Mouse (Mus musculus): ENCODE measurements around the gene Krt6a. TPM values are rescaled to one million over a fixed set of nuclear protein-coding genes. Genes with fewer than 3 reads are reported as not detected.

Gene Krt6a
- polyA plus RNA-seq, 1 experiment, result not detected

- H3K27me3 ChIP-seq (ENCODE audit: control insufficient read depth, insufficient read depth, low read length), result no peaks in the 10 kb centered on the region
- no peak overlapping the region for H3K4me3 ChIP-seq (replicated peaks; ENCODE audit: insufficient read depth, low read depth, low read length)
- H3K27ac ChIP-seq (ENCODE audit: insufficient read depth, low read length), result no peak overlapping the region
- no peak for DNase-seq
- TF ChIP-seq POLR2A (IDR thresholded peaks at IDR 0.05; ENCODE audit: borderline replicate concordance, insufficient read depth, low read length) (no peak), CTCF (IDR thresholded peaks at IDR 0.05; ENCODE audit: borderline replicate concordance, insufficient read depth, low read depth, low read length) (no peak)
- 61% methylated on average over 2 of the region's 2 CpGs for WGBS
- no peaks in the 10 kb centered on the region for H3K4me1 ChIP-seq (ENCODE audit: control insufficient read depth, insufficient read depth, low read length)
Measured at GRCm38 (mm10) chr15:101688161-101688560, 5.9 kb downstream of the Krt6a start.

GRCm38 (mm10) chr15:101680187-101680586 lies 13.9 kb downstream of the Krt6a start, which contains the start of gene Krt6b:
TSS of gene Krt6b (minus strand) at chr15:101680287.
- Histone ChIP-seq H3K4me1 (ENCODE audit: control insufficient read depth, insufficient read depth, low read length) (no peaks in the 10 kb centered on the region), H3K27me3 (ENCODE audit: control insufficient read depth, insufficient read depth, low read length) (no peaks in the 10 kb centered on the region; the same call in 1 of the 2 replicates), H3K27ac (ENCODE audit: insufficient read depth, low read length) (no peak within 1 kb of the TSS), H3K4me3 (replicated peaks; ENCODE audit: insufficient read depth, low read depth, low read length) (no peak within 1 kb of the TSS)
- no peak for TF ChIP-seq CTCF (IDR thresholded peaks at IDR 0.05; ENCODE audit: borderline replicate concordance, insufficient read depth, low read depth, low read length)
- TF ChIP-seq POLR2A (IDR thresholded peaks at IDR 0.05; ENCODE audit: borderline replicate concordance, insufficient read depth, low read length), result no peak
- WGBS, result 88% methylated on average over 2 of the region's 2 CpGs
- DNase-seq, result no peak

DNA sequence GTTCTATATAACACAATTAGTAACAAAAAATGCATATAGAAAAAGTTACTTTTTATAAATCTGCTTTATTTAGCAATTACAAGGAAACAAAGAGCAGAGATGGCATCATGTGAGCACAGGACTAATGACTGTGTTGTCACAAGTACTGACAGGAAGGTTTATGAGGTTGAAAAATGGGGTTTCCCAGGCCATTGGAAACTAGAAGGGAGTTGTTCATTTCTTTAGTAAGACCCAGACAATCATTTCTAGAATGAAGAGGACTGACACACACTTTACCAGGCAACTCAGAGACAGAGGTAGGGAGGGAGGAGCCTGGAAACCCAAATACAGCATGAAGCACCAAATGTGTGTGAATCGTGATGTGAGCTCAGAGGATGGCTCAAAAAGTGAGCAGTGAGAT lies 18.1 kb downstream of the Krt6a start:
- Histone ChIP-seq H3K4me1 (ENCODE audit: control insufficient read depth, insufficient read depth, low read length) (no peaks in the 10 kb centered on the region), H3K27me3 (ENCODE audit: control insufficient read depth, insufficient read depth, low read length) (no peaks in the 10 kb centered on the region; the same call in 1 of the 2 replicates), H3K4me3 (replicated peaks; ENCODE audit: insufficient read depth, low read depth, low read length) (no peak overlapping the region), H3K27ac (ENCODE audit: insufficient read depth, low read length) (no peak overlapping the region)
- 92% methylated on average over 1 of the region's 1 CpGs for whole genome bisulfite sequencing
- TF ChIP-seq CTCF (IDR thresholded peaks at IDR 0.05; ENCODE audit: borderline replicate concordance, insufficient read depth, low read depth, low read length) (no peak), POLR2A (IDR thresholded peaks at IDR 0.05; ENCODE audit: borderline replicate concordance, insufficient read depth, low read length) (no peak)
- no peak for DNase-seq

DNA sequence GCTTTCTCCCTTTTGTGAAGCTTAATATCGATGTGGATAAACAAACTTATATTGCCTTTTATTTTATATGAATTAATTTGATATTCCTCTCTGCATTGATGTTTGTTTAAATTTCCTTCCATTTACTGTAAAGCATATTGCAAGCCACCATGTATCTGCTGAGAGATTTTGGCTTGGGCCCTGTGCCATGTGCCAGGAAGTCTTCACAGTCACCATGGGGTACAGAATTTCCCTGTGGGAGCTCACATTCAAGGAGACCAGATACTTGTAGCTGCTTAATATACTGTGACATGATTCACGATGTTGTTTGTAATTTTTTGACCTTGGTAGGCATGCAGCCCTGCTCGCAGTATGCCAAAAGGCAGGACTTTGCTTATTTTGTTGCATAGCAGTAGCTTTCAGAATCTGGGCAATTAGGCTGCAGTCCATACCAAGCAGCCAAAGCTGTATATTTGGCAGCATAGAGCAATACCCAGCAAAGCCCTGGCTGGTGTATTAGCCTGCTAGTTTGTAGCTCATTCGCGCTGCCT lies 41.3 kb downstream of the Krt6a start:
- 19% methylated on average over 5 of the region's 5 CpGs for WGBS
- Histone ChIP-seq H3K4me3 (replicated peaks; ENCODE audit: insufficient read depth, low read depth, low read length) (no peak overlapping the region), H3K4me1 (ENCODE audit: control insufficient read depth, insufficient read depth, low read length) (peaks cover 6% of the 10 kb centered on the region; the same call in 1 of the 2 replicates), H3K27me3 (ENCODE audit: control insufficient read depth, insufficient read depth, low read length) (no peaks in the 10 kb centered on the region), H3K27ac (ENCODE audit: insufficient read depth, low read length) (no peak overlapping the region)
- TF ChIP-seq POLR2A (IDR thresholded peaks at IDR 0.05; ENCODE audit: borderline replicate concordance, insufficient read depth, low read length), result no peak
- no peak for TF ChIP-seq CTCF (IDR thresholded peaks at IDR 0.05; ENCODE audit: borderline replicate concordance, insufficient read depth, low read depth, low read length)
- peak; percentile 15 to 50 for DNase-seq

DNA sequence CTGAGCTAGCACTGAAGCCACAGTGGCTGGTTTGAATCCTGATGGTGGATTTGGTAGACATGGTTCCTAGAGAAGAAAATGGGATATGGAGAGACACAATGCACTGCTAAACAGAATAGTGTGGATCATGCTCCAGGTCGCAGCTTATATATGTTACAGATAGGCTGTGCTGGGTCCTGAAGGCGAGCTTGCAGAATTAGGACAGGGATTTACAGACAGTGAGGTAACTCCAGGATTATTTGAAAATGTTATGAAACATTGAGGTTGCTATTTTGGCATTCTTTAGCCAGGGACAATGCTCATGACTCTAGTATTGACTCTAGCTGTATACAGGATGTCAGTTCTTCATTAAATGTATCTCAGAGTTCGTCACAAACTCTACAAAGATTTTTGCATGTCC lies 46.8 kb downstream of the Krt6a start, which contains the start of gene Gm5478:
TSS of gene Gm5478 (minus strand) at position 101 of the 400 bp plus-strand sequence.
- 84% methylated on average over 3 of the region's 3 CpGs for WGBS
- no peak for TF ChIP-seq CTCF (IDR thresholded peaks at IDR 0.05; ENCODE audit: borderline replicate concordance, insufficient read depth, low read depth, low read length)
- TF ChIP-seq POLR2A (IDR thresholded peaks at IDR 0.05; ENCODE audit: borderline replicate concordance, insufficient read depth, low read length), result no peak
- no peak within 1 kb of the TSS for H3K27ac ChIP-seq (ENCODE audit: insufficient read depth, low read length)
- no peaks in the 10 kb centered on the region for H3K27me3 ChIP-seq (ENCODE audit: control insufficient read depth, insufficient read depth, low read length)
- no peak for DNase-seq
- no peak within 1 kb of the TSS for H3K4me3 ChIP-seq (replicated peaks; ENCODE audit: insufficient read depth, low read depth, low read length)
- H3K4me1 ChIP-seq (ENCODE audit: control insufficient read depth, insufficient read depth, low read length), result no peaks in the 10 kb centered on the region

Other genes starting within 250 kb of the Krt6a start
- not detected in 2 replicates for gene Krt88, start 246.6 kb downstream of the Krt6a start, polyA plus RNA-seq (2012; rRNA removed)
- gene Krt81, start 230.6 kb downstream of the Krt6a start, polyA plus RNA-seq (2012; rRNA removed), result not detected in 2 replicates
- not detected in 2 replicates for gene Krt86, start 220.8 kb downstream of the Krt6a start, polyA plus RNA-seq (2012; rRNA removed)
- not detected in 2 replicates for gene Krt83, start 202.8 kb downstream of the Krt6a start, polyA plus RNA-seq (2012; rRNA removed)
- gene Gm49425, start 177.0 kb downstream of the Krt6a start, polyA plus RNA-seq (2012; rRNA removed), result not detected in 2 replicates
- gene Krt84, start 161.5 kb downstream of the Krt6a start, polyA plus RNA-seq (2012; rRNA removed), result not detected in 2 replicates
- gene Krt82, start 143.6 kb downstream of the Krt6a start, polyA plus RNA-seq (2012; rRNA removed), result not detected in 2 replicates
- gene Krt90, start 131.4 kb downstream of the Krt6a start, polyA plus RNA-seq (2012; rRNA removed), result 0.03 and 0.08 TPM in 2 replicates
- not detected in 2 replicates for gene Krt75, start 120.4 kb downstream of the Krt6a start, polyA plus RNA-seq (2012; rRNA removed)
- gene Gm5414, start 66.1 kb downstream of the Krt6a start, polyA plus RNA-seq (2012; rRNA removed), result not detected in 2 replicates
- not detected in 2 replicates for gene Gm5478, start 46.9 kb downstream of the Krt6a start, polyA plus RNA-seq (2012; rRNA removed)
- not detected in 2 replicates for gene Krt6b, start 14.0 kb downstream of the Krt6a start, polyA plus RNA-seq (2012; rRNA removed)
- 0.08 TPM in 1 of 2 replicates, not detected in the other for gene Krt5, start 18.6 kb upstream of the Krt6a start, polyA plus RNA-seq (2012; rRNA removed)
- gene Krt71, start 48.8 kb upstream of the Krt6a start, polyA plus RNA-seq (2012; rRNA removed), result 0.25 and 0.54 TPM in 2 replicates
- not detected in 2 replicates for gene Krt72, start 92.2 kb upstream of the Krt6a start, polyA plus RNA-seq (2012; rRNA removed)
- gene Krt73, start 108.0 kb upstream of the Krt6a start, polyA plus RNA-seq (2012; rRNA removed), result 0.05 TPM in 1 of 2 replicates, not detected in the other
- not detected in 2 replicates for gene Krt2, start 123.9 kb upstream of the Krt6a start, polyA plus RNA-seq (2012; rRNA removed)
- 4.8 and 5.3 TPM in 2 replicates for gene Krt1, start 156.5 kb upstream of the Krt6a start, polyA plus RNA-seq (2012; rRNA removed)
- 0.26 and 0.49 TPM in 2 replicates for gene Krt77, start 175.4 kb upstream of the Krt6a start, polyA plus RNA-seq (2012; rRNA removed)
- gene Krt76, start 198.6 kb upstream of the Krt6a start, polyA plus RNA-seq (2012; rRNA removed), result 0.05 TPM in 1 of 2 replicates, not detected in the other
- gene Krt4, start 230.4 kb upstream of the Krt6a start, polyA plus RNA-seq (2012; rRNA removed), result 0.05 TPM in 1 of 2 replicates, not detected in the other
- not detected in 2 replicates for gene Krt79, start 246.0 kb upstream of the Krt6a start, polyA plus RNA-seq (2012; rRNA removed)